Comparison of ENCODE assay signal across 25 mouse cellular contexts in genomic region chr5:111022339-111022738, GRCm38 (mm10).
DNase-seq lines count a peak whose midpoint lies in the region; ATAC-seq and TF ChIP-seq lines count a peak whose summit lies in the region.
"Had no signal": no experiment of that assay in that cellular context is flagged by ENCODE, and none has a peak within 500 bp of the region (broad histone marks: within the 10 kb centered on the region; RNA-seq: fewer than 3 reads in every experiment).

No protein-coding gene starts in this region.

- no peak overlapping the region for H3K4me3 ChIP-seq in hindbrain, embryonic 12.5 days
- H3K4me3 ChIP-seq in hindbrain, embryonic 10.5 days, result no peak overlapping the region
- H3K4me3 ChIP-seq in neural tube, embryonic 13.5 days, result no peak overlapping the region
- no peak overlapping the region for H3K4me3 ChIP-seq in hindbrain, embryonic 16.5 days (ENCODE audit: low read length)
- H3K4me3 ChIP-seq in neural tube, embryonic 15.5 days (replicated peaks), result no peak overlapping the region
- no peak overlapping the region for H3K4me3 ChIP-seq in left cerebral cortex, adult 2 months
- H3K4me3 ChIP-seq: erythroblast, embryonic 14.5 days; heart, embryonic 12.5 days; layer of hippocampus, adult 2 months; limb, embryonic 13.5 days; lung, embryonic 15.5 days; stomach, embryonic 15.5 days had no signal

- intact Hi-C loops in left cerebral cortex, adult 2 months (cut with DNase I), result no loop called here

- no peak overlapping the region for H3K9ac ChIP-seq in hindbrain, embryonic 12.5 days
- H3K9ac ChIP-seq in neural tube, embryonic 13.5 days, result no peak overlapping the region
- H3K9ac ChIP-seq in hindbrain, embryonic 16.5 days (ENCODE audit: low read depth, low read length), result no peak overlapping the region
- no peak overlapping the region for H3K9ac ChIP-seq in neural tube, embryonic 15.5 days (replicated peaks)
- H3K9ac ChIP-seq: heart, embryonic 12.5 days; limb, embryonic 13.5 days; lung, embryonic 15.5 days; stomach, embryonic 15.5 days had no signal

- H3K27me3 ChIP-seq in hindbrain, embryonic 12.5 days, result no peaks in the 10 kb centered on the region
- H3K27me3 ChIP-seq in hindbrain, embryonic 10.5 days (ENCODE audit: insufficient read depth, poor library complexity, severe bottlenecking), result no peaks in the 10 kb centered on the region
- H3K27me3 ChIP-seq in neural tube, embryonic 13.5 days, result no peaks in the 10 kb centered on the region
- no peaks in the 10 kb centered on the region for H3K27me3 ChIP-seq in hindbrain, embryonic 16.5 days (replicated peaks; ENCODE audit: control insufficient read depth, insufficient read depth, low read length)
- no peaks in the 10 kb centered on the region for H3K27me3 ChIP-seq in neural tube, embryonic 15.5 days (replicated peaks)
- H3K27me3 ChIP-seq: limb, embryonic 13.5 days; lung, embryonic 15.5 days; stomach, embryonic 15.5 days had no signal

- no peaks in the 10 kb centered on the region for H3K36me3 ChIP-seq in hindbrain, embryonic 12.5 days
- H3K36me3 ChIP-seq in hindbrain, embryonic 10.5 days, result no peaks in the 10 kb centered on the region
- H3K36me3 ChIP-seq in neural tube, embryonic 13.5 days, result no peaks in the 10 kb centered on the region
- H3K36me3 ChIP-seq in hindbrain, embryonic 16.5 days (ENCODE audit: control insufficient read depth, insufficient read depth, low read length), result no peaks in the 10 kb centered on the region
- H3K36me3 ChIP-seq in neural tube, embryonic 15.5 days, result no peaks in the 10 kb centered on the region
- H3K36me3 ChIP-seq: heart, embryonic 12.5 days; limb, embryonic 13.5 days; lung, embryonic 15.5 days; stomach, embryonic 15.5 days had no signal

- no peak overlapping the region for H3K4me2 ChIP-seq in hindbrain, embryonic 12.5 days (replicated peaks)
- no peak overlapping the region for H3K4me2 ChIP-seq in neural tube, embryonic 13.5 days
- no peak overlapping the region for H3K4me2 ChIP-seq in hindbrain, embryonic 16.5 days (ENCODE audit: low read length)
- H3K4me2 ChIP-seq in neural tube, embryonic 15.5 days, result no peak overlapping the region
- H3K4me2 ChIP-seq: heart, embryonic 12.5 days; limb, embryonic 13.5 days; liver, embryonic 11.5 days; lung, embryonic 15.5 days; stomach, embryonic 15.5 days had no signal

- WGBS in hindbrain, embryonic 12.5 days, result 90% methylated on average over 9 of the region's 9 CpGs
- WGBS in hindbrain, embryonic 10.5 days, result 93% methylated on average over 9 of the region's 9 CpGs
- 89% methylated on average over 9 of the region's 9 CpGs for WGBS in neural tube, embryonic 13.5 days
- 85% methylated on average over 9 of the region's 9 CpGs for WGBS in hindbrain, embryonic 16.5 days
- WGBS in neural tube, embryonic 15.5 days, result 83% methylated on average over 9 of the region's 9 CpGs

- no peak for DNase-seq in hindbrain, embryonic 10.5 days (ENCODE audit: low spot score)
- DNase-seq in neural tube, embryonic 10.5 days (ENCODE audit: extremely low spot score, low spot score), result no peak
- no peak for DNase-seq in heart, adult 11 months
- no peak for DNase-seq in left cerebral cortex, adult 2 months (ENCODE audit: extremely low spot score in 1 of 2, low spot score in 2 of 2)
- DNase-seq: adrenal gland, postnatal 14 days; cerebellum, adult 11-12 months; cerebellum, postnatal 10 days; gastrocnemius, postnatal 14 days; heart, adult 18-20 months; heart, postnatal 4 days; kidney, adult 2 months; retina, postnatal 1 day; right cerebral cortex, postnatal 14 days had no signal

- no peak for TF ChIP-seq CTCF in left cerebral cortex, adult 2 months (IDR thresholded peaks at IDR 0.05)

- peaks cover 52% of the 10 kb centered on the region for H3K4me1 ChIP-seq in hindbrain, embryonic 12.5 days
- peaks cover 50% of the 10 kb centered on the region for H3K4me1 ChIP-seq in hindbrain, embryonic 10.5 days (replicated peaks)
- H3K4me1 ChIP-seq in neural tube, embryonic 13.5 days (replicated peaks), result peaks cover 69% of the 10 kb centered on the region
- H3K4me1 ChIP-seq in hindbrain, embryonic 16.5 days (ENCODE audit: control insufficient read depth, insufficient read depth, low read depth, low read length), result peaks cover 40% of the 10 kb centered on the region
- H3K4me1 ChIP-seq in neural tube, embryonic 15.5 days, result peaks cover 69% of the 10 kb centered on the region

- ATAC-seq in hindbrain, embryonic 12.5 days (ENCODE audit: low FRiP score), result no peak
- ATAC-seq in neural tube, embryonic 13.5 days (ENCODE audit: low read depth), result no peak
- ATAC-seq in hindbrain, embryonic 16.5 days, result no peak
- ATAC-seq in neural tube, embryonic 15.5 days (ENCODE audit: low FRiP score), result no peak
- ATAC-seq: CD4-positive, CD25-positive, alpha-beta regulatory T cell, adult 4 months had no signal

- H3K9me3 ChIP-seq in hindbrain, embryonic 12.5 days (replicated peaks), result no peaks in the 10 kb centered on the region
- no peaks in the 10 kb centered on the region for H3K9me3 ChIP-seq in hindbrain, embryonic 10.5 days
- no peaks in the 10 kb centered on the region for H3K9me3 ChIP-seq in neural tube, embryonic 13.5 days
- no peaks in the 10 kb centered on the region for H3K9me3 ChIP-seq in hindbrain, embryonic 16.5 days (ENCODE audit: control insufficient read depth, low read length)
- H3K9me3 ChIP-seq in neural tube, embryonic 15.5 days (replicated peaks), result no peaks in the 10 kb centered on the region
- H3K9me3 ChIP-seq: heart, embryonic 12.5 days; limb, embryonic 13.5 days; lung, embryonic 15.5 days; stomach, embryonic 15.5 days had no signal

- peak overlapping the region; percentile 86; the same call in 1 of the 2 replicates for H3K27ac ChIP-seq in hindbrain, embryonic 12.5 days
- no peak overlapping the region for H3K27ac ChIP-seq in hindbrain, embryonic 10.5 days
- peak overlapping the region; percentile 91 for H3K27ac ChIP-seq in neural tube, embryonic 13.5 days (replicated peaks)
- peak overlapping the region; percentile 26; the same call in 1 of the 2 replicates for H3K27ac ChIP-seq in hindbrain, embryonic 16.5 days (ENCODE audit: low read depth, low read length)
- H3K27ac ChIP-seq in neural tube, embryonic 15.5 days (replicated peaks), result peak overlapping the region; percentile 81; the same call in 1 of the 2 replicates
- H3K27ac ChIP-seq in left cerebral cortex, adult 2 months, result no peak overlapping the region
- H3K27ac ChIP-seq: layer of hippocampus, adult 2 months; limb, embryonic 13.5 days; lung, embryonic 15.5 days; stomach, embryonic 15.5 days had no signal

Comparison
In these comparisons a context has a peak if more than half of its experiments do, and no peak if none do; other contexts are left out.
1. H3K27ac ChIP-seq: peak in hindbrain, embryonic 12.5 days (single experiment), neural tube, embryonic 13.5 days (single experiment), hindbrain, embryonic 16.5 days (single experiment) and neural tube, embryonic 15.5 days (single experiment); none in hindbrain, embryonic 10.5 days (single experiment) and left cerebral cortex, adult 2 months (single experiment).